Mouse (Mus musculus): Measurements from ENCODE around the gene Olfr15. TPM values are rescaled to one million over a fixed set of nuclear protein-coding genes. Genes with fewer than 3 reads are reported as not detected.

Gene Olfr15
- polyA plus RNA-seq (2012; ENCODE audit: low replicate concordance): 0.15 TPM in 1 of 2 replicates, not detected in the other

DNA sequence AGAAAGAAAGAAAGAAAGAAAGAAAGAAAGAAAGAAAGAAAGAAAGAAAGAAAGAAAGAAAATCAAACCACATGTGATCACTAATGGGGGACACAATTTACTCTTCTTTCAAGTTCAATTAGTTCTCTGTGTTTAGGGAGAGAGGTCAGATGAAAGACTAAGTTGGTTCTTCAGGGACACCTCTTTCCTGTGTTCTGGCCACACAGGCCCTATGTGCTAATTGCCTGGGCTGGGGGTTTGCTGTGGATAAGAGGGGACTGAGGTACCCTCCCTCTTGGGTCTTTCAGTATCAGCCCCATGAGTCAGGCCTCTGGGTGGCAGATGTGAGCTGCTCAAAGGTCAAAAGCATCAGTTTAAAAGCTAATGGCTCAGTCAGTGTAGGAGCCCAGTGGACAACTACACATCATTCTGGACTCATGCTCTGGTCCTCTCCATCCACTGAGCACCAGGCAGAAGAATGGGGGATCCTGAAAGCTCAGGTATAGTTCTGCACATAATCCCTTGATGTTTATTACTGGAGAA, at the start of gene Olfr15:
Gene Olfr15, plus strand, starts transcription at position 291 of the 522 bp plus-strand sequence.

DNA sequence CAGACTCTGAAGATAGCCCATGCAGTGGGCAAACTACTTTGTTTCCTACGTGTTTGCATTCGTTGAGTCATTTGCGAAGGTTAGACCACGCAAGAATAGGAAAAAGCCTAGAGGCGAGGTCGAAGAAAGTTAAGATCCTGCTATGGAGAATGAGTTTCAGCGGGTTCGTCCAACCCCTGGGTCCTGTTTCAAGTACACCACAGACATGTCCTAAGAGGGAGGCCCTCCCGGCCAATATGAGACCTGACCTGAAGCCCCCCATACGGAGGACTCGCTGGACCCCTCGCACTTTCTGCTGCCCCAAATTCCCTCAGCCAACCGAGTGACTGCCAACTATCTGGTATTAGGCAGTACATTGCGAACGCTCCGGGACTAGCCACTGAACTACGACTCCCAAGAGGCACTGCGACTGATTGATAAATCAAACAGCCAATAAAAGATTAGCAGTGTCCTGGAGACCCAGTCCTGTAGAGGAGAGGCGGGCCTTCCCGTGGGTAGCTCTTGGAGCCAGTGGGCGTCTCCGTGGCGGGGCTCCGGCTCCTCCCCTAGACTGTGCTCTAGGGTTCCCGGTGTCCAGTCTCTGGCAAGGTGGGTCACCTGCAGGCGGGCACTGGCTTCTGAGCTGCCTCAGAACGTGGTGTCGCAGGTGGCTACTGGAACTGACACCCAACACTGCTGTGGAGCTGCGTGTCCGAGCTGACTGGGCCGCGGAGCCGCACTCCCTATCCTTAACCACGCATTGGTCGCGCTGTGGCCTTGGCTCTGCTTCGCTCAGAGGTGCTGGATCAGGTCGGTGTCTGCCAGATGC, 16.2 kb downstream of the Olfr15 start, which contains the start of gene Zfp174:
Gene Zfp174, plus strand, starts transcription at position 558 of the 808 bp plus-strand sequence.

DNA sequence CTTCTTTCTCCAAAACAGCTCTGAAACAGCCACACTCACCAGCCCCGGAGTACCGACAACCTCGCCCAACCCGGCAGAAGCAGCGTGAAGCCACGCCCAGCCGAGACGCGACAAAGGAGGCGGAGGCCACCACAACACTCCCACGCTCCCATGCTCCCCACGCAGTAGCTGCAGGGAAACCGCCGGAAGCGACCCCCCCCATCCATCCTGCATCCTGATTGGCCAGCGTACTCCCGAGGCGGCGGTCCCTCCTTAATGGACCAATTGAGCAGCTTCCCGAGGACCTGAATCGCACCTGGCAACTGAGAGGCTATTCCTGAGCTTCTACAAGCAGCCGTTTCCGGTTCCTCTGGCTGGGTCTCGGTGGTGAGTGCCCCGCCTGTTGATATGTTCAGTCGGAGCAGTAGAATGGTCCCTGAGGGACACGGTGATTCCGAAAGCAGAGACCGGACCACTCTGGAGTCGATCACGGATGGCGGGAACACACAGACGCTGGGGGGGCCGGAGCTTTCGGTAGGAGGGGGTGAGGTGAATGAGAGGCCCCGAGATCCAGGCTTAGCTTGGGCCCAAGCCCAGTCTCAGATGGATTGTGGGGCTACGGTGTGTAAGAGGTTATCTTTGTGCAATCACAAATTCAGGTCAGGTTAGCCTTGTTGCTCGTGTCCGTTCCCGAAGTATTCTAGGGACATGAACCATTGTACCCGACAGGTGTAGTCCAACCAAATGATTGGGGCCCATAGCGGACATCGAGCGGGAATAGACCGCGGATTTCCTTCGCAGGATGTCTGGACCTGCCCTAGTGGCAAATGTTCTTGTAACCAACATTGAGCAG, 41.8 kb downstream of the Olfr15 start, which contains the start of gene Naa60:
Gene Naa60, plus strand, starts transcription at position 160 of the 832 bp plus-strand sequence.

DNA sequence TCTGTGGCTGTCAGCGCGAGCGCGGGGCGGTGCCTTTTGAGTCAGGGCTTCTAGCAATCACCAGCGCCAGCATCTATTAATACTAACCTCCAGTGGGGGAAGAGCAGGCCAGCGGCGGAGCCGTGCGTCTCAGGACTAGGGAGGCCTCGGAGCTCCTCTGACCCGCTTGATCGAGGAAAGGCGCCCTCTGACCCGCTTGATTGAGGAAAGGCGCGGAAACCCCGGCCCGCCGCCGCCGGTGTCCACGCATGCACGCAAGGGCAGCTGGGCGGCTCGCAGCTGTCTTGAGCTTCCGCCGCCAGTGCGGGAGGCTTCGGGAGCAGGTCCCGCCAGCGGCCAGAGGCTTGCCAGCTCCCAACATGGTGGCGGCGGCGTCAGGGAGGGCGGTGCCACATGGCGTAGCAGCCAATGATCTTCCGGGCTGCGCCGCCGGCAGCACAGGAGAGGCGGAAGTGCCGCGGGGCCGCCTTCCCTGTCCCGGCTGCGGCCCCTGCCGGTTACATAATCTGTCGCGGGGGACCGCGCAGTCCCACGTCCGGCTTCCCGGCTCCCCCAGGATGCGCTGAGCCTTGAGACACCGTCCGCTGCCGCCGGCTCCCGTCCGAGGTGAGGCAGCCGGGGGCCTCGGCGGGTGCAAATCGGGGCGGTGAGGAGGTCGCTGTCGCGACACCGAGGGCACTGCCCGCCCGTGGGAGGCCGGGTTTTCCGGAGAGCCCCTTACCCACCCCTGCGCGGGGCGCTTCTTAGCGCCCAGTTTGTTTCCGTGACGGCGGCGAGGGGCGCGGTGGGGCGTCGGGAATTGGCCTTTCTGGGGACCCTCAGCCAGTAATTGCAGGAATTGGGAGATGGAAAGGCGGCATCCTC, 53.8 kb downstream of the Olfr15 start, which contains the start of the genes Zfp597 and Gm20695:
Gene Zfp597, minus strand, starts transcription at position 361 of the 864 bp plus-strand sequence.
Gene Gm20695, plus strand, starts transcription at position 448 of the 864 bp plus-strand sequence.

Other genes with a start within 250 kb of the Olfr15 start
- not detected in 2 replicates for gene Olfr161, start 239.8 kb upstream of the Olfr15 start, polyA plus RNA-seq (2012; ENCODE audit: low replicate concordance)
- gene Mefv, start 112.8 kb upstream of the Olfr15 start, polyA plus RNA-seq (2012; ENCODE audit: low replicate concordance): 3.0 and 4.8 TPM in 2 replicates
- 25.4 and 51.8 TPM in 2 replicates for gene Zfp263, start 86.8 kb upstream of the Olfr15 start, polyA plus RNA-seq (2012; ENCODE audit: low replicate concordance)
- gene Zfp174, start 16.4 kb downstream of the Olfr15 start, polyA plus RNA-seq (2012; ENCODE audit: low replicate concordance): 0.21 and 0.22 TPM in 2 replicates
- 53.2 and 61.9 TPM in 2 replicates for gene Naa60, start 41.5 kb downstream of the Olfr15 start, polyA plus RNA-seq (2012; ENCODE audit: low replicate concordance)
- gene Zfp597, start 53.7 kb downstream of the Olfr15 start, polyA plus RNA-seq (2012; ENCODE audit: low replicate concordance): 6.7 and 8.3 TPM in 2 replicates
- gene Gm20695, start 53.8 kb downstream of the Olfr15 start, polyA plus RNA-seq (2012; ENCODE audit: low replicate concordance): not detected in 2 replicates
- gene 1700037C18Rik, start 77.8 kb downstream of the Olfr15 start, polyA plus RNA-seq (2012; ENCODE audit: low replicate concordance): 16.6 and 29.0 TPM in 2 replicates
- 18.8 and 31.8 TPM in 2 replicates for gene Cluap1, start 77.9 kb downstream of the Olfr15 start, polyA plus RNA-seq (2012; ENCODE audit: low replicate concordance)
- gene Nlrc3, start 145.8 kb downstream of the Olfr15 start, polyA plus RNA-seq (2012; ENCODE audit: low replicate concordance): 4.5 and 5.5 TPM in 2 replicates
- gene Slx4, start 172.9 kb downstream of the Olfr15 start, polyA plus RNA-seq (2012; ENCODE audit: low replicate concordance): 13.6 and 28.3 TPM in 2 replicates
- gene Dnase1, start 206.1 kb downstream of the Olfr15 start, polyA plus RNA-seq (2012; ENCODE audit: low replicate concordance): not detected in 2 replicates
- 125 and 198 TPM in 2 replicates for gene Trap1, start 246.9 kb downstream of the Olfr15 start, polyA plus RNA-seq (2012; ENCODE audit: low replicate concordance)

Measured in hematopoietic multipotent progenitor cell, adult 10-12 weeks (in vitro differentiated cells).